Mouse (Mus musculus): ENCODE results near the gene Mlf2. TPM values are rescaled to one million over a fixed set of nuclear protein-coding genes. Genes with fewer than 3 reads are reported as not detected.

Gene Mlf2
- polyA plus RNA-seq, 1 experiment from 2014 or later, result 401 TPM

- peak overlapping the region; percentile 53 for H3K4me2 ChIP-seq
- H3K9ac ChIP-seq, result peak overlapping the region; percentile 20
- no peaks in the 10 kb centered on the region for H3K27me3 ChIP-seq (ENCODE audit: insufficient read depth, low read length)
- WGBS, result 15% methylated on average over 5 of the region's 5 CpGs
- peaks cover 25% of the 10 kb centered on the region for H3K4me1 ChIP-seq (ENCODE audit: insufficient read depth)
- H3K27ac ChIP-seq (ENCODE audit: low read depth), result peak overlapping the region; percentile 93
- H3K36me3 ChIP-seq (ENCODE audit: insufficient read depth), result no peaks in the 10 kb centered on the region
- 0 out of 2 replicates have a peak, but pooled peaks have one; percentile 7 for TF ChIP-seq CTCF (IDR thresholded peaks at IDR 0.05; ENCODE audit: low read depth)
- H3K4me3 ChIP-seq (ENCODE audit: low read depth, low read length), result 0 out of 2 replicates have a peak overlapping the region, but pooled peaks have one; percentile 10
- ATAC-seq (ENCODE audit: insufficient read depth) (peak; percentile 58), DNase-seq (peak; percentile 94)
- no peaks in the 10 kb centered on the region for H3K9me3 ChIP-seq (ENCODE audit: low read depth, low read length)
Measured at GRCm38 (mm10) chr6:124925941-124926340, 5.2 kb upstream of the Mlf2 start.

- Histone ChIP-seq H3K9ac (peak overlapping the region; percentile 49; the same call in 1 of the 2 replicates), H3K9me3 (ENCODE audit: low read depth, low read length) (no peaks in the 10 kb centered on the region), H3K4me3 (ENCODE audit: low read depth, low read length) (peak overlapping the region; percentile 89), H3K27ac (ENCODE audit: low read depth) (peak overlapping the region; percentile 95), H3K4me1 (ENCODE audit: insufficient read depth) (peaks cover 20% of the 10 kb centered on the region), H3K27me3 (ENCODE audit: insufficient read depth, low read length) (no peaks in the 10 kb centered on the region), H3K36me3 (ENCODE audit: insufficient read depth) (peaks cover 27% of the 10 kb centered on the region), H3K4me2 (peak overlapping the region; percentile 91)
- DNase-seq (peak; percentile 41), ATAC-seq (ENCODE audit: insufficient read depth) (no peak)
- whole genome bisulfite sequencing, result 16% methylated on average over 1 of the region's 1 CpGs
- no peak for TF ChIP-seq CTCF (IDR thresholded peaks at IDR 0.05; ENCODE audit: low read depth)
Measured at GRCm38 (mm10) chr6:124930231-124930630, 955 bp upstream of the Mlf2 start.

GRCm38 (mm10) chr6:124931525-124932313, 533 bp downstream of the Mlf2 start:
- peak; percentile 65 for TF ChIP-seq CTCF (IDR thresholded peaks at IDR 0.05; ENCODE audit: low read depth)
- Histone ChIP-seq H3K9ac (peak overlapping the region; percentile 89), H3K4me3 (ENCODE audit: low read depth, low read length) (peak overlapping the region; percentile 89), H3K36me3 (ENCODE audit: insufficient read depth) (peaks cover 42% of the 10 kb centered on the region), H3K4me1 (ENCODE audit: insufficient read depth) (peaks cover 12% of the 10 kb centered on the region), H3K9me3 (ENCODE audit: low read depth, low read length) (no peaks in the 10 kb centered on the region), H3K4me2 (peak overlapping the region; percentile 91), H3K27me3 (ENCODE audit: insufficient read depth, low read length) (no peaks in the 10 kb centered on the region), H3K27ac (ENCODE audit: low read depth) (peak overlapping the region; percentile 95)
- ATAC-seq (ENCODE audit: insufficient read depth) (peak; percentile 30; the same call in 1 of the 2 replicates), DNase-seq (peak; percentile 81)
- under 1% methylated on average over 48 of the region's 48 CpGs for WGBS

GRCm38 (mm10) chr6:124932314-124932695, 1.1 kb downstream of the Mlf2 start:
- H3K4me3 ChIP-seq (ENCODE audit: low read depth, low read length), result peak overlapping the region; percentile 89
- TF ChIP-seq CTCF (IDR thresholded peaks at IDR 0.05; ENCODE audit: low read depth), result no peak
- no peaks in the 10 kb centered on the region for H3K9me3 ChIP-seq (ENCODE audit: low read depth, low read length)
- H3K27ac ChIP-seq (ENCODE audit: low read depth), result peak overlapping the region; percentile 95
- H3K27me3 ChIP-seq (ENCODE audit: insufficient read depth, low read length), result no peaks in the 10 kb centered on the region
- H3K36me3 ChIP-seq (ENCODE audit: insufficient read depth), result peaks cover 45% of the 10 kb centered on the region
- peaks cover 12% of the 10 kb centered on the region for H3K4me1 ChIP-seq (ENCODE audit: insufficient read depth)
- ATAC-seq (ENCODE audit: insufficient read depth) (no peak), DNase-seq (no peak)
- peak overlapping the region; percentile 89 for H3K9ac ChIP-seq
- WGBS, result 31% methylated on average over 12 of the region's 12 CpGs
- peak overlapping the region; percentile 91 for H3K4me2 ChIP-seq

GRCm38 (mm10) chr6:124933127-124933526, 1.9 kb downstream of the Mlf2 start:
- DNase-seq, result no peak
- Histone ChIP-seq H3K9me3 (ENCODE audit: low read depth, low read length) (no peaks in the 10 kb centered on the region), H3K27ac (ENCODE audit: low read depth) (no peak overlapping the region), H3K4me2 (peak overlapping the region; percentile 91), H3K36me3 (ENCODE audit: insufficient read depth) (peaks cover 53% of the 10 kb centered on the region), H3K27me3 (ENCODE audit: insufficient read depth, low read length) (no peaks in the 10 kb centered on the region), H3K4me1 (ENCODE audit: insufficient read depth) (peaks cover 12% of the 10 kb centered on the region), H3K9ac (no peak overlapping the region), H3K4me3 (ENCODE audit: low read depth, low read length) (0 out of 2 replicates have a peak overlapping the region, but pooled peaks have one; percentile 89)
- TF ChIP-seq CTCF (IDR thresholded peaks at IDR 0.05; ENCODE audit: low read depth), result no peak
- ATAC-seq (ENCODE audit: insufficient read depth), result no peak
- 88% methylated on average over 3 of the region's 3 CpGs for WGBS

- no peak overlapping the region for H3K4me2 ChIP-seq
- no peaks in the 10 kb centered on the region for H3K27me3 ChIP-seq (ENCODE audit: insufficient read depth, low read length)
- no peaks in the 10 kb centered on the region for H3K9me3 ChIP-seq (ENCODE audit: low read depth, low read length)
- peaks cover 67% of the 10 kb centered on the region for H3K36me3 ChIP-seq (ENCODE audit: insufficient read depth)
- H3K4me3 ChIP-seq (ENCODE audit: low read depth, low read length), result no peak overlapping the region
- H3K27ac ChIP-seq (ENCODE audit: low read depth), result no peak overlapping the region
- TF ChIP-seq CTCF (IDR thresholded peaks at IDR 0.05; ENCODE audit: low read depth), result no peak
- no peak overlapping the region for H3K9ac ChIP-seq
- DNase-seq, result no peak
- peaks cover 12% of the 10 kb centered on the region for H3K4me1 ChIP-seq (ENCODE audit: insufficient read depth)
- no peak for ATAC-seq (ENCODE audit: insufficient read depth)
- 91% methylated on average over 7 of the region's 7 CpGs for WGBS
Measured at GRCm38 (mm10) chr6:124934670-124935069, 3.5 kb downstream of the Mlf2 start.

GRCm38 (mm10) chr6:124936681-124937080, 5.5 kb downstream of the Mlf2 start:
- Histone ChIP-seq H3K9ac (no peak overlapping the region), H3K4me3 (ENCODE audit: low read depth, low read length) (no peak overlapping the region), H3K4me1 (ENCODE audit: insufficient read depth) (peaks cover 10% of the 10 kb centered on the region), H3K36me3 (ENCODE audit: insufficient read depth) (peaks cover 69% of the 10 kb centered on the region), H3K27ac (ENCODE audit: low read depth) (no peak overlapping the region), H3K27me3 (ENCODE audit: insufficient read depth, low read length) (no peaks in the 10 kb centered on the region), H3K9me3 (ENCODE audit: low read depth, low read length) (no peaks in the 10 kb centered on the region), H3K4me2 (no peak overlapping the region)
- WGBS, result 57% methylated on average over 1 of the region's 1 CpGs
- no peak for DNase-seq
- no peak for TF ChIP-seq CTCF (IDR thresholded peaks at IDR 0.05; ENCODE audit: low read depth)
- ATAC-seq (ENCODE audit: insufficient read depth), result no peak

Measured in lung, embryonic 14.5 days (tissue).